Mouse (Mus musculus): ENCODE results near the gene Tln2. TPM values are rescaled to one million over a fixed set of nuclear protein-coding genes. Genes with fewer than 3 reads are reported as not detected.
A peak's percentile ranks its signal among the peaks of the same experiment; 100 is the strongest.
"Not testable (repeated sequence)": the region's sequence is repeated elsewhere in the genome, so short reads cannot be mapped to it uniquely, and the experiment has no call there.

Gene Tln2
- total RNA-seq, 4 experiments from 2014 or later, result 79.6 to 100 (median 88.0) TPM

DNA sequence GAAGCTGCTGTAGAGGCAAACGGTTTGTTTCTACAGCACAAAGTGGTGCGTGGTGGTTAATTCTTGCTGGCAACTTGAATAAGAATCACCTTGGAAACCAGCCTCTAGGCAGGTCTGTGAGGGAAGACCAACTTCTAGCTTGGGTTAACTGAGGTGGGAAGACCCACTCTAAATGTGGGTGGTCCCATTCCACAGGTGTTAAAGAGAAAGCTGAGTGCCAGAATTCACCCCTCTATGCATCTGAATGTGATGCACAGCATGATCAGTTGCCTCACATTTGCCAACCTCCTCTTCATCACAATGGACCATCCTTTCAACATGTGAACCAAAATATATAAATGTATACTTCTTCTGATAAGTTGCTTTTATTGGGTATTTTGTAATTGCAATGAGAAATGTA lies 197.4 kb downstream of the Tln2 start:
- DNase-seq (ENCODE audit: low spot score in 2 of 2), result no peak

DNA sequence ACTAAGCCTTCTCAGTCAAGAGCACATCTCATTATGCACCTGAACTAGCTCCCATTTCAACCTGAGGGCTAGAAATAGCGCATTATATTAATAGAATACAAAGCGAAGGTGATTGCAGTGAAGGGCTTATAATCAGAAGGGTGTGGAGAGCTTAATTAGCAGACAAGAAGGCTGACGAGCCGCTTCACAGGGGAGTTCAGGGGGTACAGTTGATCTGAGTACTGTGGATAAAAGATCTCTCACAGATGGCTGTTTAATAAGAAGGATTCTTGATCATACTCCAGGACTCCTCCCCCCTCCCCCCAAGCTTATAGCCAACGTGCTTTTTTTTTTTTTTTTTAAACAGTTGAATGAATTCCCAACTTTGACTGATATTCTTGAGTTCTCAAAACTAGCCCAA lies 198.0 kb downstream of the Tln2 start:
- DNase-seq (ENCODE audit: low spot score in 2 of 2), result no peak

DNA sequence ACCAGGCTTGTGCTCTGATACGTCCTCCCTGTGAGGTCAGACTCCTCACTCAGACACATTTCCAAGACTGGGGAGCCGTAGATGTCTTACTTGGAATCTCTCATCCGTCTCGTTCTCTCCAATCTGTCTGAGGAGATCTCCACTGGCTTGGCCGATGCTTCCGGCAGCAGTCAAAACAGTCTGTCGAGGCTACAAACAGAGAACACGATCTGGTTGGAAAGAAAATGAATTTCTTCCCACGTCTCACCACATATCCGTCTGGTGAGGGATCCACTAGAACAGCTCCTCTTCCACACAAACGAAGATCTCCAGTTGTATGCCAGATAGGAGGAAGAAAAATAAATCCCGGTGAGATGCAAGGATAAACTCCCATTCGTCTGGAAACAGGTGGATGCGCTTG lies 205.1 kb downstream of the Tln2 start:
- DNase-seq (ENCODE audit: low spot score in 2 of 2), result peak; percentile 25 to 28

DNA sequence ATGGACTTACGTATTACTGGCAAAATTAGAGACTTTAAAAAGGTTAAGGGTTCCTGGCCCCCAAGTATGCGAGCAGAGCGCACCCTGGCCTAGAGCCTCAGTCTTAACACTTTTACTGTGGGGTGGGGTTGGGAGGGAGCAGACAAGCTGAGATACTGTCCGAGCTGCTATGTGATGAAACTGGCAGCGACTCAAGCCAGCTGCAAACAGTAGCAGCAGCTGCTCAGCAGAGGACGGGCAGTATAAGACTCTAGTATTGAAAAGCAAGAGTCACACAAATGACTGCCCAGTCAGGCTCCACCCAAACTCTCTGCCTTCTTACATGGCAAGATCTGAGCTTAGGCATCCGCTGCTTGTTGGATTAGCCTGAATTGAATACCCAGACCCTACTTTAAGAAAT lies 206.1 kb downstream of the Tln2 start:
- DNase-seq (ENCODE audit: low spot score in 2 of 2), result no peak

DNA sequence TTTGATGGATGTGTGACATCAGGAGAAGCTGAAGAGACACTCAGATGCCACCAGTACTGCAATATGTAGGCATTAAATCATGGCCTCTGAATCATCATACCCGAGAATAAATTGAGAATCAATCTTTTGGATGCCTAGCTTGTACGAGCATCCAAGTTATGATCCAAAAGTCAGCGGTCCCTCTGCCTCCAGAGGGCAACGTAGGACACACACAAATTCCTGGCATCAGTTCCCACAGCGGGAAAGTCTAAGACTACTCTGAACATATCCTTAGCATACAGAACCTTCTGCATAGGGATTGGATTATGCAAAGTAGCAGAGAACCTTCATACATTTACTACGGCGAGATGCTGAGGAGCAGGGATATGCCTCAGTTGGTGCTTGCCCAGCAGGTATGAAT lies 210.5 kb downstream of the Tln2 start:
- no peak for DNase-seq (ENCODE audit: low spot score in 2 of 2)

DNA sequence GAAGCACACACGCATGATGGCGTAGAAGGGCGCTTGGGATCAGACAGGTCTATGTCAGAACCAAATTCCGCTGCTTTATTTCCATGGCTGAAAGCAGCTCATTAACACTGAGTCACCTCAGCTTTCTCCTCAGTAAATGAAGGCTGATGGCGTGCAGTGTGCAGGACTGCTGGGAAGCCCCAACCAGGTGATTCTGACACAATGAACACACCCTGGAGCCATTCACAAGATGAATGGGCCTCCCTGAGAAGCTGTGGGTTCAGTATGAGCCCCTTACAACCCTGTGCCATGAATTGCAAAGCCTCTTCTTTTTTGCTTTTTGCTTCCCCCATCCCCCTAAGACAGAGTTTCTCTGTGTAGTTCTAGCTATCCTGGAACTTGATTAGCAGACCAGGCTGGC lies 212.3 kb downstream of the Tln2 start:
- no peak for DNase-seq (ENCODE audit: low spot score in 2 of 2)

DNA sequence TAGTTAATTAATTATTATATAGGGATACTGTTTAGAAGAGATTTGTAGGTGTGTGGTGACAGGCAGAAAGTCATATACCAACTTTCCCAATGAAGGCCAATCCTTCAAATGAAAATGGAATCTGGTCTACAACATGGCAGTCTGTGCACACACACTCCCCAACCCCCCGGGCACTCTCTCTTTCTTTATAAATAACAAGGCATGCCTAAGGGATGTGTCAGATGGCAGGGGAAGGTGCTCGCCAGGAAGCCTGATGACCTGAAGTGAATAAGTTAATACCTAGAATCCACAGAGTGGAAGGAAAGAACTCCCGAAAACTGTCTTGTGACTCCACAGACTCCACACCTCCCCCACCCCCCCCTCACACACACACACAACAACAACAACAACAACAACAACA lies 228.2 kb downstream of the Tln2 start:
- no peak for DNase-seq (ENCODE audit: low spot score in 2 of 2)

DNA sequence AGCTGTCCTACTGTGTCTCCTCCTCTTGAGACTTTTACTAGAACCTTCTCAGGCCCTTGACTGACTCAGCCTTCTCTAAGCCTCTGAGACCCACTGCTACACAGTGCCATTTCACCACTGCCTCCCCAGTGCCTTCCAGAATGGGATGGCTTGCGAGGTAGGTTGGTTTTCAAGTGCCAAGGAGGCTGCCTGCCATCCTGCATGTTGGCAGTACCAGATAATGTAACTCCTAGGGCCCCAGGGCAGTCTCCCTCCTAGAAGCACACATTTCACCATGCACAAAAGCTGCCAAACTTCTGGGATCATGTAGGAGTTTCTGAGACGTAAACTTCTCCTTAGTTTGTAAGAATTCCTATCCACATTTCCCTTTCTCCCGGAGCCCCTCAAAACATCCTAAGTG lies 231.1 kb downstream of the Tln2 start:
- no peak for DNase-seq (ENCODE audit: low spot score in 2 of 2)

DNA sequence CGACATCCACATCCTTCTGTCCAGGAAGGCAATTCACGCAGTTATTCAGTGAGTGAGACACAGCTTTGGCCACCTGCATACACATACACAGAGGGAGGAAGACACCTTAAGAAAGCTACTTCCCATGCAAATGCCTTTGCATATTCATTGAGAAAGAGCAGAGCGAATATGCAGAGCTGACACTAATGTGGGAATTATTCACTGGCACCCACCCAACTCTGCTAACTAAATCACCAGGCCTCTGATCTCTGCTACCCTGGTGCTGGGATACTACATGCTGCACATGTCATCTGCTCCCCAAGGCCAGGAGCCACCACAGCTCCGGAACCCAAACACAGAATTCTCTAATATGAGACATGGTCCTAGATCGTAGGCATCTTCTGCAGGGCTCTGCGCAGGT lies 237.6 kb downstream of the Tln2 start:
- DNase-seq (ENCODE audit: low spot score in 2 of 2), result no peak

DNA sequence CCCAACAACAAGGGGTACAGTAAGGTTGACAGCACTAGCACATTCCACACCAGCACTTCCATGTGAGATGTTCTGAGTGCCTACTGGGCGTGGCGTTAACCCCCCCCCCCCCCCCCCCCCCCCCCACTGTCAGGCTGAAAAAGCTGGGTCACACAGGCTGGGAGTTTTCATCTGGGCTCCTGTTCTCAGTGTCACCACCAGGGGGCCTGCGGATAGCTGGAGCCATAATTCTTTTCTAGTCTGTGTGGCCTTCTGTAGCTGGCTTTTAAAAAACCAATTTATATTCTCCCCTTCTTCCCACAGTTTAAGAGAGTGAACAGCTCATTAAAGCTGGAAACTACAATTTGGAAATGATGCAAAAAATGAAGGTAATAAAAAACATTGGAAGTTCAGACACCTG lies 244.1 kb downstream of the Tln2 start:
- DNase-seq (ENCODE audit: low spot score in 2 of 2), result peak in 1 of 2 experiments; percentile 52

DNA sequence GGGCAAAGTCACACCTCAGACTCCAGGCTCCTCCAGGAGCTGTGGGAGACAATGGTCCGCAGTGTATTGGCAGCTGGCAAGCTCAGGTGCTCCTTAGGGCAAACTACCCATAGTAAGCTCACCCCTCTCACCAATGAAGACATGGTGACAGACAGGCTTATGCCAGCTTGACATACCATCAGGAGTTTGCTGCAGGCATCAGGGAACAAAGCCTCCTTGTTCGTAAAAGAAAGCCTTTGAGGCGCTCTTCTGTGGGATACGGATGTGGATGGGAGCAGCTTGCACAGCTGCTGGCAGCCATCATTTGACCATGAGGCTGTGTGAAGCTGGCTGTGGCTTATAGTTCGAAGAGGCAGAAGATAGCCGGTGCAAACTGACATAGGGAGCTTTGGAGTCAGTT lies 254.5 kb downstream of the Tln2 start:
- DNase-seq (ENCODE audit: low spot score in 2 of 2), result no peak

DNA sequence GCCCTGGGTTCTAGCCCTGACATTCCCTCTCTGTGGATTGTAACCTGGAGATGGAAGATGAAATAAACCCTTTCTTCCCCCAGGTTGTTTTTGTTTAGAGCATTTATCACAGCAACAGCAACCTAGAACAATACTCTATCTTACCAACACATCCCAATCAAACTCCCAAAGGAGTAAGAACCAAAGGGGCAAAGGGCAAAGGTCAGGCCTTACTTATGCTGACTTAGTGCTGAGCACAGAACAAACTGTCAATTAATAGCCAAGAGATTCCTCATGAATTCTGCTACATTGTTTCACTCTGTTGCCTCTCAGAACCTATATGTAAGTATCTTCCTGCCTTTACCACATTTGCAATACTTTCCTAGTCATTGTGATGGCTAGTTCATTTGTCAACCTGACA lies 255.5 kb downstream of the Tln2 start:
- no peak for DNase-seq (ENCODE audit: low spot score in 2 of 2)

DNA sequence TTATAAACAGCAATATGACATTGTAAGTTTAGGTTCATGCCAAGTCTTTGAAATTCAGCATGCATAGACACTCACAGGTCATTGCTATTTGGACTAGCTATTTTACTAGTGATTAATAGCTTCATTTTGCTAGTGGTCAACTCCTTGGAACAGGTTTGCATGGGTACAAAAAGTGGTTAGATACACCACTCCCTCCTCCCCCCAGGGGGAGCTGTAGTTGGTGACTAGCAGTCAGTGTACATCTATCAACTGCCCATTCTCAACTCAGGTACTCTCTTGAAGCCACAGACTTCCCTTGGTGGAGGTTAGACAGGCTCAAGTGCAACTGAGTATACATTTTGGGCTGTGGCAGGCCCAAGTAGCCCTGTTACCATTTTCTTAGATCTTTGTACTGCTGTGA lies 256.5 kb downstream of the Tln2 start:
- DNase-seq (ENCODE audit: low spot score in 2 of 2), result no peak

DNA sequence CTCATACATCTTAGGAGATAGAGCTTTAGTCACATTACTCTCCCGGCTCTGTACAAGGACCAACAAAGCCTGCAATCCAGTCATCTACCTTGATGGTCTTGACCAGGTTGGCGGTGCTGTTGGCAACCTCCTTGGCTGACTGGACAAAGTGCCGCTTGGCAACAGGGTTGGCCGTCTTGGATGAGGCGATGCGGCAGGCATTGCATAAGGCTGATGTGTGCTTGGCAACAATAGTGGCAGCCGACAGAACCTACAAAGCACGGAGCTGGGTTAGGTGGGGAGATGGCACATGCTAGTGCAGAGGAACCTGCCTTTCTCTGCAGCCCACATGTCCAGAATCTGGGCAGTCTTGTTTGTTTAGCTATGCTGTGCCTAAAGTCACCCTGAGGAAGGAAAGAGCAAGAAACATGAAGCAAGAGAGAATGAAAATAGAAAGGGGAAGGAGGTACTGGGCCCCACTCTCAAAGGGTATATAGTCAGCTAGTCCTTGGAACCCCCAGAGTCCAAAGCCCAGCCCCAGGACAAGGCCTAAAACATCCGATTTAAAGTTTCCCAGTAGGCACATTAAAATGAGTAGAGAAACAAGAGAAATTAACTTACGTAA lies 257.0 kb downstream of the Tln2 start:
- DNase-seq (ENCODE audit: low spot score in 2 of 2), result no peak

DNA sequence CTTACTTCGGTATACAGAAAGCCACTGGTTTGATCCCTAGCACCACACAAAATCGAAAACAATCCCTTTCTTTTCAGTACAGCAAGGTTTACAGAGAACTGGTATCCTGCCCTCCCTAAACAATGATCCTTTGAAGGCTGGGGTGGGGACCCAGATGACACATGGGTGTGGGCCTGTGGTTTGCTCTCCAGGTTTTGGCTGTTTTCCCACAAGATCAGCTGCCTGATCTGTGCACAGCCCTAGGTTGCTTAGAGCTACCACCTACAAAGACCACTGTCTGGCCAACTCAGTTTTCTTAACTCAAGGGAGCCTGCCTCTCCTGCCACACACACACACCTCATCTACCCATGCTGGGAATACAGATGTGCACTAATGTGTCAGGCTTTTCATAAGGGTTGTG lies 257.9 kb downstream of the Tln2 start:
- DNase-seq (ENCODE audit: low spot score in 2 of 2), result no peak

DNA sequence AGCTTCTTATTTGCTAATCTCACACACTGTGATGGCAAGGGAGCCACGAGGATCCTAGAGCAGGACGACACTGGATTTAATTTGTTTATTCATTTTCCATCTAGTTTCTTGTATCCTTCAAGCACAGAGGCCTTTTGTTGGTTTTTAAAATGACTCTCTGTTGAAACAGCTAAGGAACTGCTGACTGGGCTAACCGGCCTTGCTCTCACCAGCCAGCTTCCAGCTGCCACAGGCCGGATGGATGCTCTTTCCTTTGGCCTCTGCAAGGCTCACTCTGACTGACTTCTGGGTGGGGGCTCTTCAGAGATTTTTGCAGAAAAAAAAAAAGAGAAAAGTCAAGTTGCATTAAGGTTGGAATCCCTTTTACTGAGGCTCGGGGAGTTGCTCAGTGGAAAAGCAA lies 258.7 kb downstream of the Tln2 start:
- no peak for DNase-seq (ENCODE audit: low spot score in 2 of 2)

DNA sequence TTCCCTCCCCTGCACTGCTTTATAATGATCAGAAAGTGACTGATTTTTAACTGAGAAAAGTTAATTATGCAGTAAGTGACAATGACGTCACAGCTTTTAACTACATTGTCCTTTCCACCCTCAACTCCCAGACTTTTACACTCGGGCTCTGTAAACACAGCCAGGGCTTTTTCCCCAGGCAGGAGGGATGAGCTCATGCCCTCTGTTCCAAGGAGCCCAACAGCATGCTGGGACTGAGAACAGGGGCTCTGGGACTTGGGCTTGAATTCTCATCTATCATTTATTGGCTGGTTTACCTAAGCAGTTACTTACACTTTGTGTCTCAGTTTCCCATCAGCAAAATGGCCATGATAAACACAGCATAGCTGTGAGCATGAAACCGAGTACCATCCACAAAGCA lies 259.2 kb downstream of the Tln2 start:
- no peak for DNase-seq (ENCODE audit: low spot score in 2 of 2)

DNA sequence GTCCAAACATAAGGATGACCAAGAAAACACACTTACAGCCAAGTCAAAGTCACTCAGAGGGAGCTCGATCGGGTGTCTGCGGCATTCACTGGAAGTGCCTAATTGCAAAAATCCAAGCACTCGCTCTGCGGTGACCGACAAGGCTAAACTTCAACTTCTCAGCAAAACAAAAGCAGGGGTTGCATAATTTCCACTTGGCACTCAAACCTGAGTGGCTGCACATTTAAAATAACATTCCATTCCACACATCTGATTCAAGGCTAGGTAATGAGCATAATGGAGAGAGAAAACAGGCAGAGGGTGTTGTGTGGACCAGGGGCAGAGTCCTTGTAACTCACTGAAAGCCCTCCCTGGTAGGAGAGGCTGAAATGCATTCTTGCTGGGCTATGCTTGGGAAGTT lies 260.3 kb downstream of the Tln2 start:
- DNase-seq (ENCODE audit: low spot score in 2 of 2), result no peak

DNA sequence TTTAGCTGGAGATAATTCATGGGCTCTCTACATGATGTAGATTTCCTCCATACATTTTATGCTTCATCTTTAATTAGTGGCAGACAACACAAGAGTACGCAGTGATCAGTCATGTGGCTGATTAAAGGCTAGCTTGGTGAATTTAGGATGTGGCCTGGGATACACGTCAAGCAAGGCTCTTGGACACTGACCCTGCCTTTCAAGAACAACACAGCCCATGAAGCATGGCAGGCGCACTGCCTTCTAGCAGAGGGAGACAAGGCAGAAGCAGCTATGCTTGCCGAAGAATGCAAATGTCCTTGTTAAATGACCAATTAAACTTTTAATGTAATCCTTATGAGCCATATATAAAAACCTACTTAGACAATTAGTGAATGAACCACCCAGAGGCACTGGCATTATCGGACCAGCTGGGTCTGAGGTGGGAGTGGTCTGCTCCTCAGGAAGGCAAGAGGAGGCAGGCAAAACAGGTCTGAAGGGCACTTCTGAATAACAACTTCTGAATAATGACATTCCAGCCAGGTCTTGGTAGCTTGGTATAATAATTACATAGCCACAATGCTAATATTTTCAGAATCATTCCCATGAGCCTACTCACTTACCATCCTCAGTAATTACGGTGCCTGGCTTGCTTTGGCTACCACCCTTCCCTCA lies 262.1 kb downstream of the Tln2 start:
- DNase-seq (ENCODE audit: low spot score in 2 of 2), result no peak

DNA sequence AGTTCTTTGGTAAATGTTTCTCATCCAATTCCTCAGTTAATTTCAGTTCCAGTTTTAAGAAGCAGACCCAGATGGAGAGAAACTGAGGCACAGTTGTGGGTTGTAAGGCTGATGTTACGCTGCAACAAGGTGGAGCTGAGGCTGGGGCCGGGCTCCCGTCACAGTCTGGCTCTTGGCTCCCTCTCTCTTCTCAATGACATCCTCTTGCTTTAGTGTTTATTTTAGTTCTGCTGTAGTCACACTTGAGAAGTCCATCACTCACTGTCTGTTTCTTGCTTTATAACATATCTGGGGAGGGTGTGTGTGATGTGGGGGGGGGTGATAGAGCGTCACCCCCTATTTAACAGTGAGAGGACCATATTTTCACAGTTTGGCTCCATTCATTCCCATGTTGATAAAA lies 272.0 kb downstream of the Tln2 start:
- no peak for DNase-seq (ENCODE audit: low spot score in 2 of 2)

DNA sequence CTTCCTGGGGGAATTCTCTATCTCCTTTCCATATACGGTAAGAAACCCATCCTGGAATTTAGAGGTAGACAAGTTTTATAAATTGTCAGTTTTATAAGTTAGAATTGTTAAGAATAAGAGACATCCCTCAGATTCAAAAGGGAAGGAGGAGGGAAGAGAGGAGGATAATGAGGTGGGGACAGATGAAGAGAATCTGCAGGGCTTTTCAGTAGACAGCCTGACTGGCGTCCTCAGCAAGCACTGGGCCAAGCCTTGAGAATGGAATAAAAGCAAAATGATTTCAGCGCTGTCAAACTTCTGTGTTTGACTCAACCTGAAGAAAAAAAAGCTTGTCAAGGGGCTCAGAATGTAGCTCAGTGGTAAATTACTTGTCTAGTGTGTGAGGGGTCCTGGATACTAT lies 272.7 kb downstream of the Tln2 start:
- no peak for DNase-seq (ENCODE audit: low spot score in 2 of 2)

DNA sequence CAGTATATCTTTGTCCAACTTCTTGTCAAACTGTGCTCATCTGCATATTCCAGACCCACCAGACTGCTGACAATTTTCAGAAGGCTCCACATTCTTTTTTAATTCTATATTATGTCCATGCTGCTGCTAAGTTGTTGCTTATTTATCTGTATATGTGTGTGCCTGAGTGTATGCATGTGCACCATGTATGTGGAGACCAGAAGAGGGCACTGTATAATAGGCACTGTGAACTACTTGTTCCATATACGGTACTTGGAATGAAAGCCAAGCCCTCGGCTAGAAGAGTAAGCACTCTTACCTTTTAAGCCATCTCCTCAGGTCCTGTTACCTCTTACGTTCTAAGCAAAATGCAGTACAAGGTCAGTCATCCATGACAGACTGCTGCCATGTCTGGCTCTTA lies 274.0 kb downstream of the Tln2 start:
- DNase-seq (ENCODE audit: low spot score in 2 of 2), result no peak

DNA sequence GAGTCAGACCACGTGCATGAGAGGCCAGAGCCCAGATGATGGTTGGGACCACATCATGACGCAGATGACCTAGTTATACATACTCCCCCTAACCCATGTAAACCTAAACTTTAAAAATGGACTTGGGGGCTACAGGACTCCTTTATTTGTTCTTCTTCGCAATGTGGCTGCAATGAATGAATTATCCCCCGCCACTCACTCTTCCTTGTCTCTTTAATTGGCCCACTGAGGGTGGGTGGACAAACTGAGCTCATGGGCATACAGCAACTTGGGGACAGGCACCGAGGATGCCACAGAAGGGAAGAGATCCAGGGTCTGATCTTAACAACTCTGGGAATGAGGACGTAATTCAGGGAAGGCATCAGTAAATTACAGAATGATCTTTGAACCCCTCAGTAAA lies 277.7 kb downstream of the Tln2 start:
- no peak for DNase-seq (ENCODE audit: low spot score in 2 of 2)

DNA sequence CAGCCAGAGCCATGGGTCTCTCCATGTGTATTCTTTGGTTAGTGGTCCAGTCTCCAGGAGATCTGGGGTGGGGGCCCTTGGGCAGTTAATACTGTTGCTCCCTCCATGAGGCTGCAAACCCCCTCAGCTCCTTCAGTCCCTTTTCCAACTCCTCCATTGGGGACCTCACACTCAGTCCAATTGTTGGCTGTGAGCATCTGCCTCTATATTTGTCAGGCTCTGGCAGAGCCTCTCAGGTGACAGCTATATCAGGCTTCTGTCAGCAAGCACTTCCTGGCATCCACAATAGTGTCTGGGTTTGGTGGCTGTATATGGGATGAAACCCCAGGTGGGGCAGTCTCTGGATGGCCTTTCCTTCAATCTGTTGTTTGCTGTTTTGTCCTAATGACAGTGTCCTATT lies 279.2 kb downstream of the Tln2 start:
- DNase-seq (ENCODE audit: low spot score in 2 of 2), result not testable (repeated sequence)
